Mouse (Mus musculus) ES-CJ7 (cell line): ENCODE measurements around the gene Ankle1.

Experiments used
- DNase-seq: peaks from one replicate; pipeline ENCODE4 v3.0.0; 2011; ENCODE audit warnings: low read depth, low spot score

Gene Ankle1

GRCm38 (mm10) chr8:71405401-71406098, at the start of gene Ankle1:
Gene Ankle1, plus strand, starts transcription at chr8:71406010.
- DNase-seq = peak; percentile 99

DNA sequence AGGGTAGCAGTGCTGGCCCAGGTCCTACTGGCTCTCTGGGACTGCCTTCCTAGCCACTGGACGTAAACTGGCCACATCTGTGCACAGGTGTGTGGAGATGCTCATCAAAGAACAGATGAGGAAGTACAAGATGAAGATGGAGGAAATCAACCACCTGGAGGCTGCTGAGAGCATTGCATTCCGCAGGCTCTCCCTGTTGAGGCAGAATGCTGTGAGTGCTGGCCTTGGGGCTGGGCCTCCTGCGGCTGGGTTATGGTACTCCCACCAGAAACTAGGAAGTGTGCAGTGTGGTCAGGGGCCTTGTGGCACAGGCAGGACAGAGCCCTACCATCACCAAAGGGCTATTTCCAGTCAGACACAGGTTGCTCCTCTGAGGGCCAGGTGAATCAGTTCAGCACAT, 47.8 kb upstream of the Ankle1 start:
- DNase-seq = peak; percentile 44

- peak; percentile 99 for DNase-seq
Observed at GRCm38 (mm10) chr8:71366771-71367528, 38.9 kb upstream of the Ankle1 start, which contains the start of gene Use1. Gene Use1, plus strand, starts transcription at chr8:71366848.

- DNase-seq = no peak
Observed at GRCm38 (mm10) chr8:71367529-71368176, 38.2 kb upstream of the Ankle1 start.

GRCm38 (mm10) chr8:71368366-71368765, 37.4 kb upstream of the Ankle1 start:
- no peak for DNase-seq

- DNase-seq = no peak
Observed at GRCm38 (mm10) chr8:71369040-71369718, 36.6 kb upstream of the Ankle1 start.

GRCm38 (mm10) chr8:71370711-71371235, 35.0 kb upstream of the Ankle1 start:
- DNase-seq = no peak

DNA sequence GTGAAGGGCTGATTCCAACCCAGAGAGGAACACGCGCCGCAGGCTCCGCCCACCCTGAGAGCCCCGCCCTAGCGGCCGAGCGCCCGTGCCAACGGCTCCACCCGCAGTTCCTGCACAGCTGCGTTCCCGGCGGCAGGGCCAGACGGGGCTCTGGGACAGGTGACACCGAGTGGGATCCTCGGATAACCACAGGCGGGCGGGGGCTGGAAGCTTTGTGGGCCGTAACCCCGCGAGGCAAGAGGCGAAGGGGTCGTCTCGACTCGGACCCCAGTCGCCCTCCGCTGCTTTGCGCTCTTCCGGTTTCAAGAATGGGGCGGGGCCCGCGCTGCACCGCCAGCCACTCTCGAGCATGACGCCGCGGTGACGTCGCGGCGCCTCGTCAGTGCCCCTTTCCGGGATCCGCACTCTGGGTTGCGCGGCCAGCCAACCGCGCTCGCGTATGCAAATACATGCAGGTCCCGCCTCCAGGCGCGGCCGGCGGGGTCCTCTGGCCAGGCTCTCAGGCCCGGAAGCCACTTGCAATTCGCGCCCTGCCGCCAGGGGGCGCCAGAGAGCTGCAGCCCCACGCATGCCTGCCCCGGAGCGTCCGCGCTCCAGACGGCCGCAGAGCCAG, 34.5 kb upstream of the Ankle1 start, which contains the start of gene Ocel1:
TSS of gene Ocel1 (plus strand) at position 63 of the 613 bp plus-strand sequence.
- peak; percentile 100 for DNase-seq

DNA sequence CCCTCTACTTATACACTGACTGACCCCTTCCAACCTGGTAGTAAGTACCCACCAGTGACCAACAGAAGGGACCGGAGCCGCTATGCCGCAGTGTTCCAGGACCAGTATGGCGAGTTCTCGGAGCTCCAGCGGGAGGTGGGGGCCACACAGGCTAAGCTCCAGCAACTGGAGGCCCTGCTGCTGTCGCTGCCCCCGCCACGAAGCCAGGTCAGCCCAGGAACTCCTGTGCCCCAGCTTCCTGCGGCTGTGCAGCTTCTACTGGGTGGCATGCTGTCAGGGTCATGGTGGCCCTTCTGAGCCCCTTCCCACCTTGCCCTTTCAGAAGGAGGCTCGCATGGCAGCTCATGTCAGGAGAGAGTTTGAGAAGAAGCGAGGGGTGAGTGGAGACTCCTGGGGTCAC, 33.4 kb upstream of the Ankle1 start:
- DNase-seq = no peak

DNA sequence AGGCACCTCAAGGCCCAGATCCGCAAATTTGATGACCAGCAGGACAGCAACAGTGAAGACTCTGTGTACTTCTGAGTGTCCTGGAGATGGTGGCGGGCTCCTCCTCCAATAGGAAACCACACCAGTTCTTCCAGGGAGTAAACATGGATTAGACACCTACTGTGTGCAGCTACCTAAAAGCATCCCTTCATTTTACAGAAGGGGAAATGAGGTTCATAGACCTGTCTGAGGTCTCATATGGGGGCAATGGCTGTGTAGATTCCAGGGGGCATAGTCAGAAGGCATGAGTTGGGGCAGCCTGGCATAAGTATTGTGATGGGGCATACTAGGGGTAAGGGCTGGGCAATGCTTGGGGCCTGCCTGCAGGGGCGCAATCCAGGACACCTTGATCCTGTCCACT, 32.8 kb upstream of the Ankle1 start:
- DNase-seq = no peak

DNA sequence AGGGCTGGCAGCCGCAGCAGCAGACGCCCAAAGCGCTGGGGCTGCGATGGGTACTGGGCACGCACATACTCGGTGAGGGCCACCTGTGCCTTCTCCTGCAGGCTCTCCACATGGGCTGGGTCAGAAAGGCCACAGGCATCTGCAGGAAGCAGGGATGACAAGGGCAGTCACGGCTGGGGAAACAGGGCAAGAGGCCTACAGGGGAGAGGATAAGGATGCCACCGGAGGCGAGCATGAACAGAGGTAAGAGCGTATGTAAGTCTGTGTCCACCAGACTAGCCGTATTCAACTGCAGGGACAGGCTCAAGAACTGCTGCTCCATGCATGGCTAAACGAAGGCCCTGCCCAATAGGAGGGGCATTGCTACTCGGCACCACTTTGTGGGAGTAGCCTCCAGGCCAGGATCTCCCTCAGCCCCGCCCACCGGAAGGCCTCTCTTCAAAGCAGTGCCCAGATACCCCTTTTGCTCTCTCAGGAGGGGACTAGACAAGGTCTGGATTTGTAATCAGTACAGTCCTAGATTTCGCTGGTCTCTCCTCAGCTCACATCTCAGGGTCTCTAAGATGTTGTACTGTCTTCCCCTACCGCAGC, 31.1 kb upstream of the Ankle1 start:
- DNase-seq = peak; percentile 59

- DNase-seq = peak; percentile 95
Observed at GRCm38 (mm10) chr8:71375581-71376422, 30.0 kb upstream of the Ankle1 start.

GRCm38 (mm10) chr8:71376423-71377030, 29.3 kb upstream of the Ankle1 start:
- no peak for DNase-seq

DNA sequence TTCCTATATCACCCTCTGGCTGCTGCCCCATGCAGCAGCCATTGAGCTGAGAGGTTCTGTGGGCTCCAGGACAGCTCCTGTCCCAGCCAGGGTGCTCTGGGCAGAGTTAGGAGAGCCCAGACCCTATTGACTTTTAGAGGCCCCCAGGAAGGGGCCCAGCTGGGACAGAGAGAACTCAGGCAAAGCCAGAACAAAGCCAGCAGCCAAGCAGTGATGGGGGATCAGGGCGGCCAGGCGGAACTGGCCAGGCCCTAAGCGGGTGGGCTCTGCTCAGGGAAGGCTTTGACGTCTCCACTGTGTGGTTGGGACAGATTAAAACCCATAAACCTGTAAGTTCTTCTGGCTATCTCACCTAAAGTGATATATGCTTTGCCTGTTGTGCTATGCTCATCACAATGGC, 26.8 kb upstream of the Ankle1 start:
- no peak for DNase-seq

GRCm38 (mm10) chr8:71379512-71380075, 26.2 kb upstream of the Ankle1 start:
- DNase-seq = no peak

GRCm38 (mm10) chr8:71380178-71381171, 25.3 kb upstream of the Ankle1 start:
- DNase-seq = no peak

GRCm38 (mm10) chr8:71381421-71381970, 24.3 kb upstream of the Ankle1 start, which contains the start of gene Nr2f6:
Gene Nr2f6, minus strand, starts transcription at chr8:71381960.
- DNase-seq = peak; percentile 70
